Mouse (Mus musculus) thymus, adult 2 months (tissue): Measurements from ENCODE around the gene Cnmd.

Experiments used
- CTCF ChIP-seq: fragments of 200-500 bp; IDR thresholded peaks from 2 replicates; pipeline ENCODE4 v1.5.1; 2012; ENCODE audit warnings: mild to moderate bottlenecking, control low read depth, low read length, moderate library complexity, borderline replicate concordance; ENCODE audit not compliant: control insufficient read depth, poor library complexity, insufficient read depth; ENCODE audit errors: extremely low read depth
- POLR2A ChIP-seq: fragments of 200-500 bp; IDR thresholded peaks from 2 replicates; pipeline ENCODE4 v1.6.1; 2012; ENCODE audit warnings: mild to moderate bottlenecking, low read length, control low read depth, moderate library complexity; ENCODE audit not compliant: control insufficient read depth, poor library complexity, insufficient read depth; ENCODE audit errors: extremely low read depth

- TF ChIP-seq CTCF: no peak
- no peak for TF ChIP-seq POLR2A
Observed at GRCm38 (mm10) chr14:79673083-79674013, 11.4 kb upstream of the Cnmd start.
